Comparison of ENCODE assay signal across 32 mouse cellular contexts in genomic region chr1:69757702-69758101, GRCm38 (mm10).
DNase-seq lines count a peak whose midpoint lies in the region; ATAC-seq and TF ChIP-seq lines count a peak whose summit lies in the region.
"Had no signal": no experiment of that assay in that cellular context is flagged by ENCODE, and none has a peak within 500 bp of the region (broad histone marks: within the 10 kb centered on the region; RNA-seq: fewer than 3 reads in every experiment).

No protein-coding gene starts in this region.

- ATAC-seq in intestine, postnatal 0 days = no peak
- no peak for ATAC-seq in intestine, embryonic 16.5 days
- ATAC-seq in megakaryocyte progenitor cell, adult 5-6 weeks (replicated peaks; ENCODE audit: poor library complexity) = no peak
- ATAC-seq: activated CD4-positive, CD25-positive, alpha-beta regulatory T cell, adult 4 months; inflammation-experienced regulatory T-cells, adult 6 months; lung, postnatal 0 days had no signal

- TF ChIP-seq POLR2A in testis, adult 2 months (IDR thresholded peaks at IDR 0.05; ENCODE audit: control insufficient read depth, low read depth, low read length) = no peak

- no peak overlapping the region for H3K9ac ChIP-seq in intestine, postnatal 0 days (ENCODE audit: low read depth, low read length)
- no peak overlapping the region for H3K9ac ChIP-seq in intestine, embryonic 16.5 days (ENCODE audit: low read depth, low read length)
- H3K9ac ChIP-seq: embryonic facial prominence, embryonic 15.5 days; forebrain, embryonic 12.5 days; hindbrain, embryonic 12.5 days; stomach, embryonic 15.5 days had no signal

- WGBS in intestine, postnatal 0 days = 97% methylated on average over 1 of the region's 1 CpGs
- WGBS in intestine, embryonic 16.5 days = 95% methylated on average over 1 of the region's 1 CpGs

- no peak overlapping the region for H3K4me2 ChIP-seq in intestine, postnatal 0 days (replicated peaks; ENCODE audit: low read depth)
- no peak overlapping the region for H3K4me2 ChIP-seq in intestine, embryonic 16.5 days (ENCODE audit: low read depth, low read length)
- H3K4me2 ChIP-seq: embryonic facial prominence, embryonic 15.5 days; forebrain, embryonic 12.5 days; heart, embryonic 11.5 days; hindbrain, embryonic 12.5 days; stomach, embryonic 15.5 days had no signal

- H3K9me3 ChIP-seq in intestine, postnatal 0 days (ENCODE audit: control insufficient read depth) = no peaks in the 10 kb centered on the region
- H3K9me3 ChIP-seq in intestine, embryonic 16.5 days (ENCODE audit: control insufficient read depth, low read length) = no peaks in the 10 kb centered on the region
- H3K9me3 ChIP-seq: embryonic facial prominence, embryonic 15.5 days; forebrain, embryonic 12.5 days; hindbrain, embryonic 12.5 days; stomach, embryonic 15.5 days had no signal

- no peaks in the 10 kb centered on the region for H3K36me3 ChIP-seq in intestine, postnatal 0 days (ENCODE audit: control insufficient read depth, insufficient read depth)
- no peaks in the 10 kb centered on the region for H3K36me3 ChIP-seq in intestine, embryonic 16.5 days (ENCODE audit: control insufficient read depth, insufficient read depth, low read length)
- H3K36me3 ChIP-seq in testis, adult 2 months (ENCODE audit: control insufficient read depth, insufficient read depth, low read length) = no peaks in the 10 kb centered on the region
- H3K36me3 ChIP-seq: embryonic facial prominence, embryonic 15.5 days; forebrain, embryonic 12.5 days; hindbrain, embryonic 12.5 days; stomach, embryonic 15.5 days had no signal

- TF ChIP-seq CTCF in intestine, postnatal 0 days (IDR thresholded peaks at IDR 0.05; ENCODE audit: low read depth) = peak; percentile 31
- peak; percentile 15; the same call in 1 of the 2 replicates for TF ChIP-seq CTCF in testis, adult 2 months (IDR thresholded peaks at IDR 0.05; ENCODE audit: control insufficient read depth, insufficient read depth, insufficient replicate concordance, low read depth, low read length)

- H3K27me3 ChIP-seq in intestine, postnatal 0 days (replicated peaks; ENCODE audit: control insufficient read depth, insufficient read depth, low read length) = no peaks in the 10 kb centered on the region
- no peaks in the 10 kb centered on the region for H3K27me3 ChIP-seq in intestine, embryonic 16.5 days (replicated peaks; ENCODE audit: control insufficient read depth, insufficient read depth, low read length)
- no peaks in the 10 kb centered on the region for H3K27me3 ChIP-seq in testis, adult 2 months (ENCODE audit: control insufficient read depth, insufficient read depth, low read length)
- H3K27me3 ChIP-seq: embryonic facial prominence, embryonic 15.5 days; forebrain, embryonic 12.5 days; hindbrain, embryonic 12.5 days; stomach, embryonic 15.5 days had no signal

- no peak overlapping the region for H3K27ac ChIP-seq in intestine, postnatal 0 days (ENCODE audit: low read depth, low read length)
- no peak overlapping the region for H3K27ac ChIP-seq in intestine, embryonic 16.5 days (ENCODE audit: low read length)
- H3K27ac ChIP-seq in testis, adult 2 months (ENCODE audit: control insufficient read depth, insufficient read depth, low read depth, low read length) = no peak overlapping the region
- H3K27ac ChIP-seq: embryonic facial prominence, embryonic 15.5 days; forebrain, embryonic 12.5 days; gastrocnemius, adult 2 months; hindbrain, embryonic 12.5 days; stomach, embryonic 15.5 days had no signal

- no peak overlapping the region for H3K4me3 ChIP-seq in intestine, postnatal 0 days (ENCODE audit: low read depth, low read length)
- H3K4me3 ChIP-seq in intestine, embryonic 16.5 days (ENCODE audit: low read length) = no peak overlapping the region
- no peak overlapping the region for H3K4me3 ChIP-seq in testis, adult 2 months (ENCODE audit: control insufficient read depth, low read depth, low read length)
- H3K4me3 ChIP-seq: embryonic facial prominence, embryonic 15.5 days; forebrain, embryonic 12.5 days; gastrocnemius, adult 2 months; hindbrain, embryonic 12.5 days; stomach, embryonic 15.5 days had no signal

- H3K4me1 ChIP-seq in intestine, postnatal 0 days (replicated peaks; ENCODE audit: control insufficient read depth, insufficient read depth, low read length) = no peaks in the 10 kb centered on the region
- no peaks in the 10 kb centered on the region for H3K4me1 ChIP-seq in intestine, embryonic 16.5 days (ENCODE audit: control insufficient read depth, insufficient read depth, low read length)
- no peaks in the 10 kb centered on the region for H3K4me1 ChIP-seq in testis, adult 2 months (ENCODE audit: control insufficient read depth, insufficient read depth, low read length)
- H3K4me1 ChIP-seq: embryonic facial prominence, embryonic 15.5 days; forebrain, embryonic 12.5 days; hindbrain, embryonic 12.5 days; stomach, embryonic 15.5 days had no signal

- DNase-seq in testis, postnatal 14 days (ENCODE audit: low spot score) = no peak
- peak; percentile 57 for DNase-seq in induced T-regulatory cell, adult 2 months (ENCODE audit: low read depth)
- DNase-seq in cerebellum, postnatal 10 days = no peak
- DNase-seq: adrenal gland, adult 2 months; adrenal gland, postnatal 36 days; cerebellum, adult 18-20 months; cerebellum, postnatal 14 days; gastrocnemius, adult 2 months; gastrocnemius, postnatal 36 days; heart, adult 18-20 months; heart, postnatal 36 days; kidney, adult 2 months; kidney, postnatal 4 days; liver; lung, adult 18-20 months; lung, postnatal 4 days; midbrain, embryonic 14.5 days; right cerebral cortex, postnatal 25 days; thymus, adult 2 months; thymus, postnatal 36 days had no signal
